Mouse (Mus musculus) cortical plate, adult 2 months (tissue): ENCODE measurements at regions not wholly inside any gene's neighbourhood (a gene's known extent, or its start where the extent isn't known, plus 50 kb on each side); places are given as distances from the start of the nearest gene placed in this dataset.

Source experiments
- CTCF ChIP-seq: fragments of 200-500 bp; IDR thresholded peaks from 2 replicates; pipeline ENCODE4 v1.5.1; 2011; ENCODE audit warnings: mild to moderate bottlenecking, control low read depth, low read length; ENCODE audit not compliant: insufficient read depth; ENCODE audit errors: extremely low read depth
- POLR2A ChIP-seq: fragments of 200-500 bp; IDR thresholded peaks from 2 replicates; pipeline ENCODE4 v1.6.1; 2011; ENCODE audit warnings: mild to moderate bottlenecking, low read length, control low read depth; ENCODE audit not compliant: insufficient read depth; ENCODE audit errors: extremely low read depth

DNA sequence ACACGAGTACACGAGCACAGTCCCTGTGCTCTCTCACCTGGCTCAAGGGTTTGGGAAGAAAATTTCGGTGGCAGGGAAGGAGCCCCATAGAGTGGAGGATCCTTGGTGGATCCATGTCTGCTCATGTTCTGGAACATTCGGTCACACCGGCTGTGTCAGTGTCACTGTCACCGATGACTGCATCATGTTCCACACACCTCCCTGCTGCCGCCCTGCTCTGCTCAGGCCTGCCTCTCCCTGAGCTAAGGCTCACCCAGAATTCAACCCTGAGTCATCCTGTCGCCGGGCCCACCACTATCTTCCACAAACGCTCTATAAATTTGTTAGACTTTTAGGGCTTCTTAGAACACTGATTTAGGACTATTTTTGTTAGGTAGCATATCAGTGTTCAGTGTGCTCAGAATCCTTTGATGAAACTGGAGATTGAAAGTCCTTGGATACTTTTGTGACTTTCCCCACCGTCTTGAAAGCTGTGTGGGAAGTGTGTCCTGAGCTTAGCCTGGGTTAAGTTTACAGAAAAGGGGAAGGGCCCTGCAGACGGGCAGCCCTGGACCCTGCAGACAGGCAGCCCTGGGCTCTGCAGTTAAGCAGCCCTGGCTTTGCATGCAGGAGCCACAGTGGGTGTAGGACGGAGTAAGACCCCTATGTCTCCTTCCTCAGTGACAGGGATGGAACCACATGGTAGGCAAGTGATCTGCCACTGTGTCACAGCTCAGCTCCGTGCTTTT lies 126.9 kb downstream of the Zfp281 start:
- TF ChIP-seq POLR2A (no peak), CTCF (no peak)
